Mouse (Mus musculus): ENCODE measurements around the gene Wipi2. TPM values are rescaled to one million over a fixed set of nuclear protein-coding genes. Genes with fewer than 3 reads are reported as not detected.

Gene Wipi2
- total RNA-seq, 2 experiments from 2014 or later = 88.7 to 93.0 TPM

DNA sequence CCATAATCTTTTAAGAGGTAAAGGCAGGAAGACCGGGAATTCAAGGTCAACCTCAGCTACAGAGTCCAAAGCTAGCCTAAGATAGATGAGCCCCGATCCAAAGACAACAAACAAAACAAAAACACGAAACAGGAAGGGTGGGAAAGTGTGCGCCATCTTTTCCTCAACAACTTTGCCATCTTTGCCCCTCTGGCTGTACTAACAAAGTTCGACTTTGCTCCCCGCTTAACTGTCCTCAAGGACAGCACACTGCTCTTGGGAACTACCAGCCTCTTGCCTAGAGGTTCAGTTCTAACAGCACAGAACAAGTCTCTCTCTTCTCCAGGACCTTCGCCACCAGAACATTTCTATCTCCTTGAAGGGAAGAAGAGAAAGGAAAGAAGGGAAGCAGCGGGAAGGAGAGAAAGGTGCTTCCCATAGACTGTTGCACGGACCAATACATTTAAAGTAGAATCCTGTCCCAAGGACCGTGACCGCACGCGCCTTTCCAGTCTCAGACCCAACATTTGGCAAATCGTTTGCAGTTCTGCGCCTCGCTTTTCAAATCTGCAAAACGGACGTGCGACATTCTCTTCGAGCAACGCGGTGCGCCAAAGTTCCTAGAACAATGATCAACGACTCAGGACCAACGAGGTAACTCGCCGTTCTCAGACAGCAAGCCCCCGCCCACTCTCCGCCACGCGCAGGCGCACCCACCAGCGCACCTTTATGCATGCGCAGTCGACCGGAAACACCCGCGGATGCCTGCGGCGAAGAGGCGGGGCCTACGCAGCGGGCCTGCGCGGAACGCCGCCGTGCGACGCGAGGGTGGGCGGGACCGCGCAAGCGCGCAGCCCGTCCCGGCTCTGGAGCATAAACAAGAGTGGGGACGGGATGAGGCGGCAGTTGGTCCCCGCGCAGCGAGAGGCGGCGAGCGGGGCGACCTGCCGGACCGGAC, 1.5 kb downstream of the Wipi2 start:
- DNase-seq (ENCODE audit: low spot score in 2 of 2) = peak; percentile 94

DNA sequence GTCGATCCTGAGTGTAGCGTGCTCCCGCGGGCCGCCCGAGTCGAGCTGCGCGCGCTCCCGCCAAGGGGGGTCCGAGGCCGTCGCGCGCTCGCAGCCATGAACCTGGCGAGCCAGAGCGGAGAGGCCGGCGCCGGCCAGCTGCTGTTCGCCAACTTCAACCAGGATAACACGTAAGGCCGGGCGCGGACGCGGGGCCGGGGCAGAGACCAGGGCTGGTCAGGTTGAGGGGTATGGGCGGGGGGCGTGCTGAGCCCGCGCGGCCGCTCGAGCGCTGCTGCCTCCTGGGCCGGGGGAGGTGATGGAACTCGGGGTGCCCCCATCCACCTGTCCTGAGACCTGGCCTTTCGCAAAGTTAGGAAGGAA, 2.1 kb downstream of the Wipi2 start:
- DNase-seq (ENCODE audit: low spot score in 2 of 2) = no peak

DNA sequence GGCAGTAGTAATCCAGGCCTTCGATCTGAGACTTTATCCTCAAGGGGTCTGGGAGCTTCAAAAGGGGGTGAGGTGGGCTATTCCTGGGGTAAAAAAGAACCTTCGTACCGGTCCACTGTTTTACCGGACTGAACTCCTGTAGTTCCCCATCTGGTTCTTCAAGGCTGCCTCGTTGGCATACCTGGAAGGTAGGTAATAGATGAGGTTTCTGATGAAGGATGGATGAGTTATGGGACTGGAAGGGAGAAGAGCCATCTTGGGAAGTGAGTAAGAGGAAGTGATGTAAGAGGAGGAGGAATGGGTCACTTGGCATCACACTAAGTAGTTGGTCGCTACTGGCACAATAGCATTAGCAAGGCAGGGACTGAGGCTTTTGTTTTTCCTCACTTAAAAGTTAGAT, 2.7 kb downstream of the Wipi2 start:
- no peak for DNase-seq (ENCODE audit: low spot score in 2 of 2)

DNA sequence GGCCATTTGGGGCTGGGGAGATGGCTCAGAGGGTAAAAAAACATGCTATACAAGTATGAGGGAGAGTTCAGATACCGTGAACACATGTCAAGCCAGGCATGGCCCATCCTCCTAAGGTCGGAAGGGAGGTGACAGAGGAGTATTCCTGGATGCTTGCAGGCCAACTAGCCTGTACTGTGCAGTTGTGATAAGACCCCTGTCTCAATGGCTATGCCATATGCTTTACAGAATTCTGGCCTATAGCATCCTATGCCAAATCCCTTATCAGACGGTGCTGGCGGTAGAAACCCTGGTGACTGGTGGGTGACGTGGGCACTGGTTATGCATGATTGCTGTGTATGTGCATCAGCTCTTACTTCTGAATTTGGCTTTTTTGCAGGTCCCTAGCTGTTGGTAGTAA, 10.3 kb downstream of the Wipi2 start:
- no peak for DNase-seq (ENCODE audit: low spot score in 2 of 2)

DNA sequence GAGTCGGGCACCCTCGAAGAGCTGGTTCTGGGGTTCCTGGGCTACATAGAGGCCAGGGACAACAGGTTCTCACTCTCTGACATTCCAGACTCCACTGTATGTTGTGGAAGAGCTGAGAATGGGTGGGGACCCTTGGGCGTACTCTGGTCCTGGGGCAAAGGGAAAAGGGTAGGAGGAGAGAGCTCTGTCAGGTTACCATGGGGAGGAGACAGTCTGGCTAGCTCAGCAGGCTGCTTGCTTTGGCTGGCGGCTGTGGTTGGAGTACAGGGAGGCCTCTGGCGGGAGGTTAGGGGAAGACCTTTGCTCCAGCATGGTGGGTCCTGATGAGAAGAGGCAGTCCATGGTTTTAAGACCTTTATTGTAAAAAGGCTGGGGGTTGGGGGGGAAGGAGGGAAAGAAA, 12.6 kb downstream of the Wipi2 start:
- no peak for DNase-seq (ENCODE audit: low spot score in 2 of 2)

DNA sequence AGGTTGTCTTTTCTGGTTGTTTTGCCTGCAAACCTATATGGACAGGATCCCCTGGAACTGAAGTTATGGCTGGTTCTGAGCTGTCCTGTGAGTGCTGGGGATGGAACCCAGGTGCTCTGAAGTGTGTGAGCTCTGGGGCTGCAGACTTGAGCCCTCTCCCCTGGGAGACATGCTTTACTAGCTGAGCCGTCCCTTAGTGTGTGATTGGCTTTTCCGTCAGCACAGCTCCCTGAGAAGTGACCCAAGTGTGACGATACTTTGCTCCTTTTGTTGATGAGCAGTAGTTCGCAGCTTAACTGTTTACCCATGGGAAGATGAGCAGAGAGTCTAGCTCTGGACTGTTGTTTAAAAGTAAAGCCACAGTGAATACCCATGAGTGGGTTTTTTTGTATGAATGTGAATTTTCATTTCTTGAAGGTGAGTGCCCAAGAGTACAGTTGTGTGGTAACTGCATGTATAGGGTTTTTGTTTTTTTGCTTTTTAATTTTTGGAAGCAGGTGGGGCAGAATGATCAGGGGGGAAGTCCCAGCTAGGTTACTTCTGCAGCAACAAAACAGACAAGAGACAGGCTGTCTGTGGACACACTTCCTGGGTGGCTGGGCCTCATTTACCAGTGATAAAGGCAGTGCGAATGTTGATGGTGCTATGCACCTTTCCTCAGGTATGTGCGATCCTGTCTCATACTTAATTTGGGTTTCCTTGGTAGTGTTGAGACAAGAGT, 14.0 kb downstream of the Wipi2 start:
- no peak for DNase-seq (ENCODE audit: low spot score in 2 of 2)

DNA sequence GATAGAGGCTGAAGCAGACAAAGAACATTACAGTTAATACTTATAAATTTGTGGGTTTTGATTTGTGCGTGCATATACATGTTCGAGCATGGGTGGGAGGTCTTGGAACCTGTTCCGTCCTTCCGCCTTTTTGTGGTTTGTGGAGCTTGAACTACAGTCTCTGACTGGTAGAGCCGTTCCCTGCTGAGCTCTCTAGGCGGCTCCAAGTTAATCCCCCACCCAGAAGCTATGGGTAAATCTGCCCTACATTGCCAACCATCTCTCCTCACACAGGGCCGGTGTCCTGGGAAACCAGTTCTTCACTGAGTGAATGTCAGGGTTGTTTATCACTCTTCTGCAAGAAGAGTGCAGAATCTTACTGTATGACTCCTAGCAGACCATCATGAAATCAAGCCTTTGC, 20.7 kb downstream of the Wipi2 start:
- no peak for DNase-seq (ENCODE audit: low spot score in 2 of 2)

DNA sequence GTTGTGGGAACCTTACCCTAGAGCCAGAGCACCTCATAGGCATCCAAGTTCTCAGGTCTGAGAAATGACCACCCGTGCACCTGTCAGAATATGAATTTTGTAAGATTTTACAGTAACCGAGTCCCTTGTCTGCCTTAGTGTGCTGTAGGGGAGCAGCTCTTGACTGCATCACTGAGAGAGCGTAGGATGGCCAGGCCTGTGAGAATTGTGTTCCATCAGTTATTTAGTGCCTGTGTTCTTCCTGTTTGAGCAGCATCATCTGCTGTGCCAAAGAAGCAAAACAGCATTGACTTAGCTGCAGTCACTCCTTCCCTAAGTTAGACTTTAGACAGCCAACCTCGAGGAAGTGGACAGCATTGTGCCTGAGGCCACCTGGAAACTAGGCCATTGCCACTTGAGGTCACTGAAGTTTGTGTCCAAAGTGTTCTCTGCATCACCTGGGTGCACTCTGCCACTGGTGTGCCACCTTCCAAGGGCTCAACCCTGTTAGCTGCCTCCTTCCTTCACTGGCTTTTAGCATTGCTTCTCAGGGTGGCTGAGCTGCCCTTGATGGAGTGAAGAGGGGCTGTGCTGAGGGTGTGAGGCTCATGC, 22.1 kb downstream of the Wipi2 start:
- no peak for DNase-seq (ENCODE audit: low spot score in 2 of 2)

DNA sequence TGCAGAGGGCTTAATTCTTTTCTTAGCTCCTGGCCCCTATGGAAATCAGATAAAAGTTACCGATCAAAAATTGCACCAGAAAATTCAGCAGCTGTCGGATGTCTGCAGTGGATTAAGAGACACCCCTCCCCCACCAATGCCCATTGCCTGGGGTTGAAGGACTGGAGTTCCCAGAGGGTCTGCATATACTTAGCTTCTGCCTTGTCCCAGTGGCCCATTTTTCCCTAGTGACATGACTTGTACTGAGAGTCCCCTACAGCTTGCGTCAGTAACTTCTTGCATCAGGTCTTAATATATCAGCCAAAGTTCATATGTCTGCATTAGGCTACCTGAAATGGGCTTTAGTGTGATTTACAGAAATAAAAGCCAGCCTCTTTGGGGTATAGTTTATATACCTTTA, 22.9 kb downstream of the Wipi2 start:
- no peak for DNase-seq (ENCODE audit: low spot score in 2 of 2)

DNA sequence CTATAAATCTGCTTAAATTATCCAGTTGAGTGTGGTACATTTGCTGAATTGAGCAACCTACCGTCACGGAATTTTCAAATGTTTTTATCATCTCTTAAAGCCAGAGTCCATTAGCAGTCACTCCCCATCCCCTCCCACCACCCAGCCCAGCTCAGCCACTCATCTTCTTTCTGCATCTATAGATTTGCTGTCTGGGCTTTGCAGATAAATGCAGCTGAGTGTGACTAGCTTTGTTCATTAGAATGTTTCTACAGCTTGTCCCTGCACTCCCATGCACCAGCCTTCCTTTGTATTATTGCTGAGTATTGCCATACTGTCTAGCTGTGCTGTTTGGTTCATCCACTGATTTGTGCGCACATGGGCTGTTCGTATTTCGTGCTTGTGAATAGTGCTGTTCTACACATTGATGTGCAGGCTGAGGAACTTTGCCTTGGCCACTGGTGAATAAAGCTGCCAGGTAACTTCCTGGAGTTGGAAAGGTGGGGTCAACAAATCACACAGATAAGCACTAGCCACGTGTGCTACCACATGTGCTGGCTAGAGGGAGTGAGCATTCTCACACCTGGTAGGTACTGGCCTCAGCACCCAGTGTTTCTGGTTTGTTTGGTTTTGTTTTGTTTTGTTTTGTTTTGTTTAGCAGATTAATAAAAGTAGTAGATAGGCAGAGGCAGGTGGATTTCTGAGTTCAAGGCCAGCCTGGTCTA, 23.4 kb downstream of the Wipi2 start:
- DNase-seq (ENCODE audit: low spot score in 2 of 2) = no peak

DNA sequence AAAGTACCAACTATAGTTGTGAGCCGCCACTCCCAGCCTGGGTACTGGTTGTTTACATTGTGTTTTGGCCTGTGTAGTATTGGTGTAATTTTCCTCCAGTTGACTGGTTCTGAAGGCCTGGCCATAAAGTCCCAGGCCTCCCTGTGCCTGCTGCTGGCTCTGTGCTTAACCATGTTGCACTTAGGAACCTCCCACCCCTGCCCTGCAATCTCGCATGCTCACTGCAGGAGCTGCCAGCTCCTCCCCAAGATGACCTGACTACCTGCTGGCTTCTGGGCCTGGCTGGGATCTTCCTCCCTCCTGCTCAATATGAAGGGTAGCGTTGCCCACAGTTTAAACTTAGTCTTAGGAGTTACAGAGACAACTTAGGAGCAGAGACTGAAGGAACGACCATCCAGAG, 24.8 kb downstream of the Wipi2 start:
- DNase-seq (ENCODE audit: low spot score in 2 of 2) = no peak

DNA sequence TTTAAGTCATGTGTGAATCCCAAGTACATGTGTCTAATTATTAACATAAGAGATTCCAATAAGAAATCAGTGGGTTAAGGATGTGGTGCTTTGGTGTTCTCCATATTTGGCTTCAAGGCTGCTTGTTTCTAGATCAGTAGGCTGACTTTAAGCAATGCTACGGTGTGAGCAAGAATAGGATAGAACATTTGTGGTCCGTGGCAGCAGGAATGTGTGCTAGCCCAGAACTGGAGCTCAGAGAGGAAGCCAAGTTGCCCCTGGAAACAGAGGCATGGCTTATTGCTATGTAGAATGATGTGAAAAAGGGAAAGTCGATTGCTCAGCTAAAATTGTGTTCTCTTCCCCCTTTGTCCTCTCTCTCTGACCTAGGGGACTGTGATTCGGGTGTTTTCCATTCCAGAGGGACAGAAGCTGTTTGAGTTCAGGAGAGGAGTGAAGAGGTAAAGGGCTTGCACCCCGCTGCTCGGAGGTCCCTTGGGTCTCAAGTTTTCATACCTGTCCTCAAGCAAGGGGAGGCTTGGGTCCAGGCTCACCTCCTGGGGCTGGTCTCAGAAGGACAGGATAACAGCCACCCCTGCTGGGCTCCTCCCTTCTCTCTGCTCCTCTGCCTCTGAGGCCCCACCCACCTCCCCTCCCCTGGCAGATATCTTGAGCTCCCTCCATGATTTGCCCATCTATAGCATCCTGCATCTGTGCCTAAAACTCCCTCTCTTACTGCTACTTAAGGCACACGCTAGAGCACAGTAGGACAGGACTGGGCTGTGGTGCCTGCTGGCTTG, 33.3 kb downstream of the Wipi2 start:
- no peak for DNase-seq (ENCODE audit: low spot score in 2 of 2)

DNA sequence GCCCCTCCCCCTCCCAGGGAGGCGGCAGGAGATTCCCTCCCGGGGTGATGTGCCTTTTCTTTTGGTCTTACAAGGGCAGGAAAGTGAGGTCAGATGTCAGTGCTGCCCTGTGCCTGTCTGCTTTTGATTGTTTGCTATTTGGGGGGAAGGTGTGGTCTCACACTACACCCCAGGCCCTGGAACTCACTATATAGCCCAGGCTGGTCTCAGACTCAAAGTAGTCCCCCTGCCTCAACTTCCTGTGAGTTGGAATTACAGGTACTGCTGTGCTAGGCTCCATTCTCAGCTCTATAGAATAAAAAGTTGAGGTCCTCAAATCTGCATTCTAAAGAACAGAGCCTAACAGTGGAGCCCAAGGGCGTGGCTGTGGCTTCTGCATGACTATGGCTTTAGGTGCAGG, 40.4 kb downstream of the Wipi2 start:
- DNase-seq (ENCODE audit: low spot score in 2 of 2) = no peak

DNA sequence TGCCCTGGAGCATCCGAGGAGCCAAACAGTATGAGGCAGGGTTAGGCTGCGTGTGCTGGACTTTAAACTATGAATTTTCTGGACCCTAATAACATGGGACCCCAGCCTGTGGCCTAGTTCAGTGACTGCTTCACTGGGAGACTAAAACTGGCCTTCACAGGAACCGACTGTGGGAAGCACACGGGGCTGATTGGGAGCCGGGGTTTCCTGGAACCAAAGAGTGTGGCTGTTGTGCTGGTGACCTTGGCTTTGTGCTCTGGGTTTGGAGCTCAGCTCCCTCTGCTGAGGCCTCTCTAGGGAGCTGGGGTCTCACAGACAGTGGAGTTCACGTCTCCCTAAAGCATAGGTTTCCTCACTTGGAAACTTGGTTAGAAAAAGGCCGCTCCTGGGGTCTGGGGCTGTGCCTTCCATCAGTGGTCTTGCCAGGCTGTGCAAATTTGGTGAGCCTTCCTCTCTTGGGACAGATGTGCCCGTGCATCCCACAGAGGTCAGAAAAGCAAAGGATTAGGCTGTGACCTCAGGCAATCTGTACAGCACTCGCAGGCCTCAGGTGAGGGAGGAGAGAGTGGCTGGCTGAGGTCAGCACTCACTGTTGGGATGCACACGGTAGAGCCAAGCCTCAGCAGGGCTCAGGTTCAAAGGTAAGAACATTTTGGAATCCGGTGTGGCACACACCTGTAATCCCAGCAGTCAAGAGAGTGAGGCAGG, 41.2 kb downstream of the Wipi2 start:
- no peak for DNase-seq (ENCODE audit: low spot score in 2 of 2)

DNA sequence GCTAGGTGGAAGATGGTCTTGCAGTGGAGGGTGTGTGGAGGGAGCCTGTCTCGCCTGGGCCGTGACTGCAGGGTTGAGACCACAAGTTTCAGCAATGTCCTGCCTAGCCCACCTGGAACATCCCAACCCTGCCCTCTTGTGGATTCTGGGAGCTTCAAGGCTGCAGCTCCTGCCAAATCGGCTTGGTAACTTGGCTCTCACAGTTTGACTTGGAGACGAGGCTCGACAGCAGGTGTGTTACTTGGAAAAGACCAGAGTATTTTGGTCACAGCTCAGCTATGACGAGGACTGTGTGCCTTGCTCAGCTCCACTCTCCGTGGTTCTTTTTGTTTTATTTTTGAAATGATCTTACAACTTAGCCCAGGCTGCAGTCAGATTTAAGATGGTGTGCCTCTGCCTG, 42.2 kb downstream of the Wipi2 start:
- no peak for DNase-seq (ENCODE audit: low spot score in 2 of 2)

DNA sequence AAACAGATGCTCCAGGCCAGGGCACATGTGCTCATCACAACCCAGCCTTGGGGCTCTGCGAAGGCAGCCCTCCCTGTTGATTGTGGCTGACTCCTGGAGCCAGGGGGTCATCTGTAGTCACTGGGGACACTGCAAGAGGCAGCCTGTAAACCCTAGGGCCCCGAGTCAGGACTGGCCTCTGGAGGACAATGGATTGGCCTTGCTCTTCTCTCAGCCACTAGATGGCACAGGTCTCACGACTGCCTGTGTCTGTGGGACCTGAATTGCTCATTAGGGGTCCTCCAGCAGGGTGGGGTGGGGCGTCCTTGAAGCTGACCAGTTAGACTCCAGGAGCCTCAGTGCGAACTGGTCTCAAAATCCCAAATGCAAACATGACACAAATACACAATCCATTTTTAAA, 45.6 kb downstream of the Wipi2 start:
- DNase-seq (ENCODE audit: low spot score in 2 of 2) = no peak

DNA sequence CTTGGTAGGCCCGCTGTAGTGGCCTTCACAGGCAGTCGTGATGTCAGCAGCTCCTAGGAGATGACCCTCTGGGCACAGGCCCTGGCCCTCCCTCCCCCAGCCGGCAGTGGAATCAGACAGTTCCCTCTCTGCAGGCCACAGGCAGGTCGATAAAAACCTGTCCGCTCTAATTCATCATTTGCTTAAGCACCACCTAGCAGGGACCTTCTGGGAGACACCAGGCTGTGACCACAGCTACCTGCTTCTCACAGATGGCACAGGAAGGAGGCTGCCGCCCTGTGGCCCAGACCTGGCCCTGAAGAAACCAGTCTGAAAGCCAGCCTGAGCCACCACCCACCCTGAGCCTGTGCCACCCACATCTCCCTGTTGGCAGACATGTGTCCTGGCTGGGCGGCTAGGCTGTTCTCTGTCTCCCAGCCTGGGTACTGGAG, 50.7 kb downstream of the Wipi2 start:
- DNase-seq (ENCODE audit: low spot score in 2 of 2) = peak in 1 of 2 experiments; percentile 37

DNA sequence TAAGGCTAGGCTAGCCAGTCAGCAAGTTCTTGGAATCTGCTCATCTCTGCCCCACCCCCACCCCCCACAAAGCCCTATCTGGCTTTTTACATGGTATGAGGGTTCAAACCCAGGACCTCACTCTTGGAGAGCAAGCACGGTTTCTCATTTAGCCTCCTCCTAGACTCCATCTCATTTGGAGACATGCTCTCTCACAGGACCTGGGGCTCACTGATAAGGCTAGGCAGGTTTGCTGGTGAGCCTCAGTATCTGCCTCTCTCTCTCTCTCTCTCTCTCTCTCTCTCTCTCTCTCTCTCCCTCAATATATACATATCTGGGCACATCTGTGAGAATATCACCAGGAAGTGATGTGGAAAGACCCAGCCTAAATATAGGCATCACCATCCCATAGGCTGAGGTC, 51.6 kb downstream of the Wipi2 start:
- no peak for DNase-seq (ENCODE audit: low spot score in 2 of 2)

DNA sequence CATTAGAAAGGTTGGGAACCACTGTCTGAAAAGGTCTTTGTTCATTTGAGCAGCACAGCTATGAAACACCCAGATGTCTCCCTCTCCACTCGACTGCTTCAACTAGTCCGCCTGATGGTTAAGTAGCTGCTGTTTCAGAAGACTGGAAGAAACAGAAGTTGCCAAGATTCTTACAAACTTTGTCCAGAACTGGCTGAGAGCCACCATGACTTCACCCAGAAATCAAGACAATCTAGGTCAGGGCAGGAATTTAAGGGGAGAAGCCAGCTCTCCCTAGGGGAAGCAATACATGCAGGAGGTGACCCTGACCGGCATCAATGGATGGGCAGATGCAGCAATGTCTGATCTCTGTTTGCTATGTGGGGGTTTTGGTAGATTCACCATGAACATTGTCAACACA, 54.4 kb downstream of the Wipi2 start:
- DNase-seq (ENCODE audit: low spot score in 2 of 2) = no peak

DNA sequence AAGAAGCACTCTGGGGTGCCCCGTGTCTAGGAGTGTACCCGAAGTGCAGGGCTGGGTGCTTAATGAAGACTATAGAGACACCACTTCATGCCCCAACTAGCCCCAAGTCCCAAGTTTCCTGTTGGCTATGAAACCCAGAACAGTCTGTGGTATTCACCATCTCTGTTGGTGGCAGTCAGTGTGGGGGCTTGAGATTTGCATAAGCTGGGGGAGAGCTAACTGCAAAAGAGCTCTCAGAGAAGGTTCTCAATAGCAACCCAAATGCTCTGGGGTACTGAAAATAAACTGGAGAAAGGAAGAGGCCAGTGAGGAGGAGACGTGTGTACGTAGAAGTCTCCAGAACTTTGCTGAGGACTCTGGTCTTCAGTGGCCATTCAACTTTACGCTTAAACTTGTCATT, 55.0 kb downstream of the Wipi2 start:
- DNase-seq (ENCODE audit: low spot score in 2 of 2) = no peak
